Mouse (Mus musculus): ENCODE measurements around the gene Sh3pxd2b. TPM values are rescaled to one million over a fixed set of nuclear protein-coding genes. Genes with fewer than 3 reads are reported as not detected.

Gene Sh3pxd2b
- total RNA-seq (2021): 1 to 10 TPM; 4.5 to 6.0 TPM

DNA sequence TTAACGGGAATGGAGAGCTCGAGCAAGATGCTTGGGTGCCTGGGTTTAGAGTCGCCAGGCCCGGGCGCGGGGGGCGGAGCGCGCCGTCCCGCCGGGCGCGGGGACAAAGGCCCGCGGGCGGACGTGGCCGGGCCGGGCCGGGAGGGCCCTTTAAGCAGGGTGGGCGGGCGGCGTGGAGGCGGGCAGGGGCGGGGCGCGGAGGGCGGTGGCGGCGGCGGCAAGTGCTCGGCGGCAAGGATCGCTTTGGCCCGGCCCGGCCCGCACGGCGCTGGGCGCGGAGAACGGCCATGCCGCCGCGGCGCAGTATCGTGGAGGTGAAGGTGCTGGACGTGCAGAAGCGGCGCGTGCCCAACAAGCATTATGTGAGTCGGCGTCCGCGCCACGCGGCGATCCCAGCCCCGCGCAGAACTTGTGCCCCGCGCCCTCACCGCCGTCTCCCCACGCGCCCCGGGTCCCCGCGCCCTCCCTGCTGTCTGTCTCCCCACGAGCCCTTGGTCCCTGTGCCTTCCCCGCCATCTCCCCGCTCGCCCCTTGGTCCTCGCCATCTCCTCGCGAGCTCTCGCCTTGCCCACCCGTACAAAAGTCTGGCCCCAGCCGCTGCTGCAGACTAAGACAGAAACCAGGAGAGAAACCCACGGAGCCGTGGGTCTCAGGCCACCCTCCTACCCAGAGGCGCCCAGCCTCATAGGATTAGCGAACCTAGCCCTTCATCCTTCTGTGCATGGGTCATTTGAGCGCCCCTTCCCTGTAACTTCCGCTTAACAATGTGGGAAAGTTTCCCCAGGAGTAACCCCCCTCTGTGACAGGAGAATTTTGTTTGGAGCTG lies at the start of gene Sh3pxd2b:
Gene Sh3pxd2b, plus strand, starts transcription at position 214 of the 826 bp plus-strand sequence.
- DNase-seq: peak; percentile 76 to 79
- intact Hi-C loops (cut with DNase I): loop anchor here (5.0 to 10.0 kb wide), 4 partner anchors 34 to 357 kb away; no protein-coding TSS in a partner anchor

DNA sequence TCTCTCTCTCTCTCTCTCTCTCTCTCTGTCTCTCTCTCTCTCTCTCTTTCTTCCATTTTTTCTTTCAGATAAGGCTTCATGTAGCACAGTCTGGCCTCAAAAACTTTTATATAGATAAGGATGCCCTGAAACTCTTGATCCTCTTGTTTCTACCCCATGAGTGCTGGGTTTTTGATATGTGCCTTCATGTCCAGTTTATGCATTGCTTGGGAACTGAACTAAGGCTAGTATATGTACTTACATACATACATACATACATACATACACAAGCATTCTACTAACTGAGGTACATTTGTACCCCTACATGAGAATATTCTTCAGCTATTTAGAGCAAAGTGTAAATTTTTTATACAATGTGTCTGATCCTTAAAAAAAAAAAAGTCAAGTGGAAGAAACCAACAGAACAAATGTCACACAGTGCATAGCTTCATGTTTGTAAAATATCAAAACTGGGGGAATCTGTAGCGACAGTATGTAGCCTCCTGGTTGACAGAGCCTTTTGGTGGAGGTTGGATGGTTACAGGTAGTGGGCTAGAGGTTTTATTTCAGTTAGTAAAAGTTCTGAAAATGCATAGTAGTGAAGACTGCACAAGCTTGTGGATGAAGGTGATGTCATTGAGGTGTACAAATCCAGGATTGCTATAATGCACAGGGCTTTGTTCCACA lies 49.6 kb upstream of the Sh3pxd2b start:
- DNase-seq: no peak
- intact Hi-C loops (cut with DNase I): no loop called here

DNA sequence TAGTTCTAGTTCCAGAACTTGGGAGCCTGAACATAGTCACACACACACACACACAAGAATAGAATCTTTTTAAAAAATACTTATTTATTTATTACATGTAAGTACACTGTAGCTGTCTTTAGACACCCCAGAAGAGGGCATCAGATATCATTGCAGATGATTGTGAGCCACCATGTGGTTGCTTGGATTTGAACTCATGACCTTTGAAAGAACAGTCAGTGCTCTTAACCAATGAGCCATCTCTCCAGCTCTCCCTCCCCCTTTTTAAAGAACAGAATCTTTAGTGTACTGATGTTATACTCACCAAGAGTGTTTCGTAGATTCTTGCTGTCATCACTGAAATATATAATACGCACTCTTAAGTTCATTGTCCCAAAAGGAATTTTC lies 49.1 kb upstream of the Sh3pxd2b start:
- intact Hi-C loops (cut with DNase I): no loop called here

DNA sequence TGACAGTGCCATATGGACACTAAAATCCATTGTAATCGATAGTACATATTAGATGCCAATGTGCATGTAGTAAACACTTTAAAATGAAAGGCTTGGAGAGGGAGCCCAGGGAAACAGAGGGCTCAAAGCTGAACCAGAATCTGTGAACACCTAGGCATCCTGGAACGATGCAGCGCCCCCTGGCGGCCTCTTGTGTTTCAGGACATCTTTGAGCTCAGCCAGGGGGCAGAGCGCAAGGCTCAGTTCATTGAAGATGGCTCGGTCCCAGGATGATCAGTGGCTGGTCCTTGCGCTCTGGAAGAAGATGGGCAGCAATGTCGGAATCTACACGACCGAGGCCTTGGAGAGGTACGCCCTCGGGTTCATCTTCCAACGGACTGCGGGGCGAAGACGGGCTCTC lies 47.8 kb upstream of the Sh3pxd2b start, which contains the start of gene Hbq1a:
Gene Hbq1a, plus strand, starts transcription at position 205 of the 400 bp plus-strand sequence.
- DNase-seq: peak; percentile 51 to 61
- intact Hi-C loops (cut with DNase I): loop anchor here (2.0 to 5.0 kb wide), 2 partner anchors 19 to 118 kb away; no protein-coding TSS in a partner anchor

More for the DNA sequence above, 49.1 kb upstream of the Sh3pxd2b start:
- DNase-seq: no peak

DNA sequence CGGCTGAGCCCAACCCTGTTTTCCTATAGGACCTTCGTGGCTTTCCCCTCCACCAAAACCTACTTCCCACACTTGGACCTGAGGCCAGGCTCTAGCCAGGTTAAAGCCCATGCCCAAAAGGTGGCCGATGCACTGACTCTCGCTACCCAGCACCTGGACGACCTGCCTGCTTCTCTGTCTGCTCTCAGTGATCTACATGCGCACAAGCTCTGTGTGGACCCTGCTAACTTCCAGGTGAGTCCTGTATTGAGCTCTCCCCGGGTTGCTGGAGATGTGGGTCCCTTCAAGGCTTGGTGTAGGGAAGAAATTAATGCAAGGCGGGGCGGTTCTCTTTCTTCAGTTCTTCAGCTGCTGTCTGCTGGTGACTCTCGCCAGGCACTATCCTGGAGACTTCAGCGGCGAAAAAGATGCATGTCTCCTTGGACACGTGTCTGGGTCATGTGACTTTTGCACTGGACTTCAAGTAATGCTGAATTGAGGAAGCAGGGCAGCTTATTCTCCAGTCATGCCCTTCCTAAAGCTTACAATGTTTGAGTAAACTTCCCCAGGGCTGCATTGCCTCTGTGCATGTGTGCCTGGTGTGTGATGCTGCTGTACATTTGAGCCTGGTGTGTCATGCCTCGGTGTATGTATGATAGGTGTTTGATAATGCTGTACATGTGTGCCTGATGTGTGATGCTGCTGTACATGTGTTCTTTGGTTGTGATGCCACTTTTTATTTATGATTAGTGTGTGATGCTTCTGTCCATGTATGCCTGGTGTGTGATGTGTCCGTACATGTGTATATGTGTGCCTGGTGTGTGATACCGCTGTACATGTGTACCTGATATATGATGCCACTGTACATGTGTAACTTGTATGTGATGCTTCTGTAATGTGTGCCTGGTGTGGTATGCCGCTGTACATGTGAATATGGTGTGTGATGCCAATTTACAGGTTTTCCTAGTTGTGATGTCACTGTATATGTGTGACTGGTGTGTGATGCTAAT lies 47.0 kb upstream of the Sh3pxd2b start:
- intact Hi-C loops (cut with DNase I): loop anchor here (2.0 to 5.0 kb wide), 2 partner anchors 18 to 118 kb away; no protein-coding TSS in a partner anchor
- DNase-seq: no peak

DNA sequence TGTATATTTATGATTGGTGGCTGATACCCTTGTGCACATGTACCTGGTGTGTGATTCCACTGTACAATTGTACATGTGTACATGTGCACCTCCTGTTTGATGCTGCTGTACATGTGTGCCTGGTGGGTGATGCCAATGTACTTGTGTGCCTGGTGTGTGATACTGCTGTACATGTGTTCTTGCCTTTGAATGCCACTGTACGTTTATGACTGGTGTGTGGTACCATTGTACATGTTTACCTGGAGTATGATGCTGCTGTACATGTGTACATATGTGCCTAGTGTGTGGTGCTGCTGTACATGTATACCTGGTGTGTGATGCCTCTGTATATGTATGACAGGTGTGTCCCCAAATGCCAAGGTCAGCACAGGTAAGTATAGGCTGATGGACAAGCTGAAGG lies 46.1 kb upstream of the Sh3pxd2b start:
- intact Hi-C loops (cut with DNase I): loop anchor here (2.0 to 5.0 kb wide), 2 partner anchors 17 to 119 kb away; no protein-coding TSS in a partner anchor
- no peak for DNase-seq

GRCm38 (mm10) chr11:32302824-32303419 lies 44.7 kb upstream of the Sh3pxd2b start:
- intact Hi-C loops (cut with DNase I): loop anchor here (5.0 kb wide), 1 partner anchor 121 kb away; no protein-coding TSS in a partner anchor
- DNase-seq: peak; percentile 13 to 17

DNA sequence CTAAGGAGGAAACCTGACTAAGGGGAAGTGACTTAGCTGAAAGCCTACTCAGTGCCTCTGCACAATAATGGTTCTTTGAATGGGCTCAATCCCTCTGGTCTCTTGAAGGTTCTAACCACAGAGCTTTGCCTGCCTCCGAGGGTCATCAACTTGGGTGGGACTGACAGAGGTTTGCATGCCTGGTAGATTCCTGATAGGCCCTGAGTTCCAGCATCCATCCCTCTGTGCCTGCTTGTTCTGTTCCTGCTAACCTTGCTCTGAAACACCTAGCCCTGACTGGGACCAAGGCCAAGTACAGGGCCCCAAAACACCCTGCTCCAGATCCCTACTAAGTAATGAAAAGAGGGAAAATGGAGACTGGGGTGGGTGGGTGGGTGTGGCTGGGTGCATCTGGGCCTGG lies 44.2 kb upstream of the Sh3pxd2b start:
- intact Hi-C loops (cut with DNase I): loop anchor here (5.0 kb wide), 1 partner anchor 121 kb away; no protein-coding TSS in a partner anchor
- DNase-seq: no peak

GRCm38 (mm10) chr11:32307006-32307405 lies 40.6 kb upstream of the Sh3pxd2b start:
- no peak for DNase-seq
- intact Hi-C loops (cut with DNase I): no loop called here

DNA sequence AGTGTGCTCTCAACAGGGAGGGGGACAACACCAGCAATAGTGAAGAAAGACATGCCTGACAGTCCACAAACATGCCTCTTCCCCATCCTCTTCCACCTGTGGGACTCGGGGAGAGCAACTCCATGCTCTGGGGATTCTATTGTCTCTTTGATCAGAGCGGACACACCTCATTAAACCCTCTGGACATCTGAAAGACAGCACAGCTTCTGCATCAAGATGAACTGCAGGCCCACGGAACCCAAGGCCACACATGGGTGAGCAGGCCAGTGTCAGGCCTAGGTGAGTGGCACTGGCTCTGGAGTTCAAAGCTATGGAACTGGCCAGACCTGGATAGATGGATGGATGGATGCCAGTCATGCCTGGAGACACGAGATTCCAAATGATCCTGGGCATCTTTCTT lies 38.2 kb upstream of the Sh3pxd2b start:
- DNase-seq: no peak
- intact Hi-C loops (cut with DNase I): no loop called here

- DNase-seq: no peak
- intact Hi-C loops (cut with DNase I): no loop called here
Measured at GRCm38 (mm10) chr11:32309928-32310327, 37.7 kb upstream of the Sh3pxd2b start.

GRCm38 (mm10) chr11:32316009-32316408 lies 31.6 kb upstream of the Sh3pxd2b start:
- DNase-seq: no peak
- intact Hi-C loops (cut with DNase I): no loop called here

GRCm38 (mm10) chr11:32320507-32321195 lies 27.0 kb upstream of the Sh3pxd2b start:
- intact Hi-C loops (cut with DNase I): no loop called here
- DNase-seq: no peak

- intact Hi-C loops (cut with DNase I): no loop called here
- peak; percentile 43 to 67 for DNase-seq
Measured at GRCm38 (mm10) chr11:32321196-32321565, 26.4 kb upstream of the Sh3pxd2b start.

GRCm38 (mm10) chr11:32324609-32325008 lies 23.0 kb upstream of the Sh3pxd2b start:
- intact Hi-C loops (cut with DNase I): loop anchor here (1.0 to 2.0 kb wide), 2 partner anchors 39 to 142 kb away; no protein-coding TSS in a partner anchor
- peak; percentile 86 to 94 for DNase-seq

- DNase-seq: no peak
- intact Hi-C loops (cut with DNase I): no loop called here
Measured at GRCm38 (mm10) chr11:32331075-32331474, 16.5 kb upstream of the Sh3pxd2b start.

DNA sequence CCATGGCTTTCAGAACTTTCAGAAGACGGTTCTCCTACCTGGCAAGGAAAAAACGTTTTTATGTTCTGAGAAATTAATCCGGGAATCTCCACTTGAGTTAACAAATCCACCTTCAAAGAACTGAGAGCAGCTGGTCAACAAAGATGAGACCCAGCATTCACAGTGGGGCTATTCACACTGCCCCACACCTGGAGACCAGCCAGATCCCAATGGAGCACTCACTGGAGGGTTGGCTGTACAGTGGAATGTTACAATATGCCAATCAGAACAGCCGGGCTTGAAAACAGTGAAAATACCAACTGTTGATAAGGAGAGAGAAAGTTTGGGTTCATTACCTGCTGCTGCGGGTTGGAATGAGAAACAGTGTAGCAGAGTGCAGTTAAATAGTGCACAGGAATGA lies 15.8 kb upstream of the Sh3pxd2b start:
- no peak for DNase-seq
- intact Hi-C loops (cut with DNase I): no loop called here

DNA sequence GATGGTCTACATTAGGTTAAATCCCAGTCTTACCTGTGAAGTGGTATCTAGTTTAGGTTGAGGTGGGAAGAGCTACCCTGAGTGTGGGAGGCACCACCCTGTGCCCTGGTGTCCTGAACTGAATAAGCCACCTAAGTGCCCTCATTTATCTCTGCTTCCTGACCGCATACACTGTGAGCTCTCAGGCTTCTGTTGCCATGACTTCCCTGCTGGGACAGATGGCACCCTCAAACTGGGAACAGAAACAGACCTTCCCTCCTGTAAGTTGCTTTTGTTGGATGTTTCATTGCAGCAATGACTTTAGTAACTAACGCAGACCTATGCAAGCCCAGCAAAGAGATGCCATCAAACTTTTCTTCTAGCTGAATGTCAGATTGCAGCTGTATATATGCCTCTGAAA lies 14.4 kb upstream of the Sh3pxd2b start:
- DNase-seq: no peak
- intact Hi-C loops (cut with DNase I): no loop called here

DNA sequence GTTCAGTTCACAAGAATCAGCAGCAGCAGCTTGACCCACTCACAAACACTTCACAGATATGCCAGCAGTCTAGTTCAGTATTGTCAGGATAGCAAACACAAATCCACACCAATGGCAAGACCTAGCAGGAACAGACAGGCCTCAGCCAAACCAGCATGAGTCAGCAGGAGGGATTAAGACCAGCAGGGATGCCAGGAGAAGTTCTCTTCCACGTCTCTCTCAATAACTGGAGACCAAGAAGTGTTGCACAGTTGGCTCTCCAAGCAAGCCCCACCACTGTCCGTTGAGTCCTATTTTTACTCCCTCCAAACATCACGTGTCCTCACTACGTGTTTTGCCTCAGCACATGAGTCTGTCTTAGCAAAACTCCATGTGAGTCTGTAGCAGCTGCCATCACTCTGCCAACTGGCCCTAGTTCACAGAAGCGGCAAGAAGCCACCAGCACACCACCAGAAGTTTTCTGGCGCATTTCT lies 11.1 kb upstream of the Sh3pxd2b start:
- intact Hi-C loops (cut with DNase I): no loop called here
- no peak for DNase-seq

All from heart, postnatal 36 days (tissue).